Mouse (Mus musculus): ENCODE data around the gene Jph3. TPM values are rescaled to one million over a fixed set of nuclear protein-coding genes. Genes with fewer than 3 reads are reported as not detected.

Jph3 gene
- 0.39 TPM for polyA plus RNA-seq (2015; fragmentation: Illumina TruSeq; extraction: RNeasy Lipid Tissue Mini Kit (QIAGEN cat#74804); ENCODE audit: insufficient read depth, low read depth, low replicate concordance)

GRCm38 (mm10) chr8:121729323-121729722 lies at the start of gene Jph3:
Gene Jph3, plus strand, starts transcription at chr8:121729623.

GRCm38 (mm10) chr8:121829048-121829776 lies 99.8 kb downstream of the Jph3 start, which contains the start of gene Klhdc4:
Gene Klhdc4, minus strand, starts transcription at chr8:121829569.

Other genes with a start within 250 kb of the Jph3 start
- gene 1700018B08Rik, start 185.3 kb upstream of the Jph3 start, polyA plus RNA-seq (2015; fragmentation: Illumina TruSeq; extraction: RNeasy Lipid Tissue Mini Kit (QIAGEN cat#74804); ENCODE audit: insufficient read depth, low read depth, low replicate concordance), result not detected
- 15.5 TPM for gene Fbxo31, start 150.8 kb upstream of the Jph3 start, polyA plus RNA-seq (2015; fragmentation: Illumina TruSeq; extraction: RNeasy Lipid Tissue Mini Kit (QIAGEN cat#74804); ENCODE audit: insufficient read depth, low read depth, low replicate concordance)
- 41.3 TPM for gene Map1lc3b, start 139.3 kb upstream of the Jph3 start, polyA plus RNA-seq (2015; fragmentation: Illumina TruSeq; extraction: RNeasy Lipid Tissue Mini Kit (QIAGEN cat#74804); ENCODE audit: insufficient read depth, low read depth, low replicate concordance)
- 14.3 TPM for gene Zcchc14, start 76.7 kb upstream of the Jph3 start, polyA plus RNA-seq (2015; fragmentation: Illumina TruSeq; extraction: RNeasy Lipid Tissue Mini Kit (QIAGEN cat#74804); ENCODE audit: insufficient read depth, low read depth, low replicate concordance)
- gene Klhdc4, start 99.9 kb downstream of the Jph3 start, polyA plus RNA-seq (2015; fragmentation: Illumina TruSeq; extraction: RNeasy Lipid Tissue Mini Kit (QIAGEN cat#74804); ENCODE audit: insufficient read depth, low read depth, low replicate concordance), result 10.8 TPM
- gene Slc7a5, start 178.1 kb downstream of the Jph3 start, polyA plus RNA-seq (2015; fragmentation: Illumina TruSeq; extraction: RNeasy Lipid Tissue Mini Kit (QIAGEN cat#74804); ENCODE audit: insufficient read depth, low read depth, low replicate concordance), result 14.5 TPM
- gene Car5a, start 215.3 kb downstream of the Jph3 start, polyA plus RNA-seq (2015; fragmentation: Illumina TruSeq; extraction: RNeasy Lipid Tissue Mini Kit (QIAGEN cat#74804); ENCODE audit: insufficient read depth, low read depth, low replicate concordance), result not detected
- 7.7 TPM for gene Banp, start 220.1 kb downstream of the Jph3 start, polyA plus RNA-seq (2015; fragmentation: Illumina TruSeq; extraction: RNeasy Lipid Tissue Mini Kit (QIAGEN cat#74804); ENCODE audit: insufficient read depth, low read depth, low replicate concordance)